Mouse (Mus musculus) forebrain, embryonic 12.5 days (tissue): ENCODE results near the gene Klk1b5. TPM values are rescaled to one million over a fixed set of nuclear protein-coding genes. Genes with fewer than 3 reads are reported as not detected.
"Not testable (repeated sequence)": the region's sequence is repeated elsewhere in the genome, so short reads cannot be mapped to it uniquely, and the experiment has no call there.

Source experiments
- ATAC-seq: fragments of 200-750 bp; cut with Nextera tagmentation; 2 replicates; pipeline ENCODE4 v1.8.0; 2017; ENCODE audit warnings: moderate TSS enrichment; ENCODE audit not compliant: low FRiP score
- H3K27ac ChIP-seq: fragments of 300-500 bp; sonication (generic); 2 replicates; pipeline ENCODE4 v1.5.1; 2016; ENCODE audit warnings: mild to moderate bottlenecking
- H3K27me3 ChIP-seq: fragments of 300-500 bp; sonication (generic); 2 replicates; pipeline ENCODE4 v1.6.1; 2016; ENCODE audit warnings: mild to moderate bottlenecking
- H3K36me3 ChIP-seq: fragments of 300-500 bp; sonication (generic); replicated peaks from 2 replicates; pipeline ENCODE4 v1.6.1; 2016; ENCODE audit warnings: mild to moderate bottlenecking
- H3K4me1 ChIP-seq: fragments of 300-500 bp; sonication (generic); 2 replicates; pipeline ENCODE4 v1.6.1; 2016
- H3K4me2 ChIP-seq: fragments of 300-500 bp; sonication (generic); 2 replicates; pipeline ENCODE4 v1.6.1; 2016; ENCODE audit warnings: mild to moderate bottlenecking, moderate library complexity
- H3K4me3 ChIP-seq: fragments of 300-500 bp; sonication (generic); replicated peaks from 2 replicates; pipeline ENCODE4 v1.5.1; 2016; ENCODE audit warnings: mild to moderate bottlenecking
- H3K9ac ChIP-seq: fragments of 300-500 bp; sonication (generic); 2 replicates; pipeline ENCODE4 v1.6.1; 2016; ENCODE audit warnings: mild to moderate bottlenecking
- H3K9me3 ChIP-seq: fragments of 300-500 bp; sonication (generic); 2 replicates; pipeline ENCODE4 v1.6.1; 2016
- WGBS: fragments of 180-500 bp; shearing (Covaris S2); methylation state at CpG from one replicate; pipeline ENCODE4 v1.1.7; 2016; 5-methylcytosine and 5-hydroxymethylcytosine counted together
- polyA plus RNA-seq: library from polyadenylated mRNA; unstranded; fragments of >200 nt; fragmentation: Nextera tagmentation; extraction: Ambion mirVana; gene quantifications from 2 replicates; pipeline ENCODE4 v1.2.1, GENCODE M21; 2016

Gene Klk1b5
- polyA plus RNA-seq, 1 experiment from 2014 or later: not detected

DNA sequence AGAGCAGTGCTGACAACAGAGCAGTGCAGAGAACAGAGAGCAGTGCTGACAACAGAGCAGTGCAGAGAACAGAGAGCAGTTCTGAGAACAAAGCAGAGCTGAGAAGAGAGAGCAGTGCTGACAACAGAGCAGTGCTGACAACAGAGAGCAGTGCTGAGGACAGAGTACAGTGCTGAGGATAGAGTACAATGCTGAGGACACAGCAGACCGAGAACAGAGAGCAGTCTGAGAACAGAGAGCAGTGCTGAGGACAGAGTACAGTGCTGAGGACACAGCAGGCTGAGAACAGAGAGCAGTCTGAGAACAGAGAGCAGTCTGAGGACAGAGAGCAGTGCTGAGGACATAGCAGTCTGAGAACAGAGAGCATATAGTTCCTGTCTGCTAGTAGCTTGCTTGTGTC, 25.0 kb downstream of the Klk1b5 start:
- Histone ChIP-seq H3K27me3 (no peaks in the 10 kb centered on the region), H3K9me3 (no peaks in the 10 kb centered on the region), H3K27ac (no peak overlapping the region), H3K36me3 (no peaks in the 10 kb centered on the region), H3K4me1 (peaks cover 7% of the 10 kb centered on the region), H3K4me3 (no peak overlapping the region), H3K4me2 (no peak overlapping the region), H3K9ac (no peak overlapping the region)
- ATAC-seq: no peak
- WGBS: 52% methylated on average over 1 of the region's 1 CpGs

- WGBS: 71% methylated on average over 2 of the region's 2 CpGs
- no peak overlapping the region for H3K4me2 ChIP-seq
Measured at GRCm38 (mm10) chr7:44241163-44241562, 25.4 kb downstream of the Klk1b5 start.

GRCm38 (mm10) chr7:44244080-44244479, 28.3 kb downstream of the Klk1b5 start:
- H3K27ac ChIP-seq: no peak overlapping the region
- peaks cover 13% of the 10 kb centered on the region for H3K36me3 ChIP-seq
- no peak overlapping the region for H3K4me2 ChIP-seq
- WGBS: 73% methylated on average over 1 of the region's 1 CpGs
- no peak overlapping the region for H3K9ac ChIP-seq
- no peak for ATAC-seq
- peaks cover 23% of the 10 kb centered on the region for H3K4me1 ChIP-seq
- H3K9me3 ChIP-seq: no peaks in the 10 kb centered on the region
- H3K27me3 ChIP-seq: no peaks in the 10 kb centered on the region
- H3K4me3 ChIP-seq: no peak overlapping the region

More at GRCm38 (mm10) chr7:44241163-44241562, 25.4 kb downstream of the Klk1b5 start:
- Histone ChIP-seq H3K9me3 (no peaks in the 10 kb centered on the region), H3K4me3 (no peak overlapping the region), H3K27me3 (no peaks in the 10 kb centered on the region), H3K4me1 (peaks cover 8% of the 10 kb centered on the region), H3K9ac (no peak overlapping the region), H3K36me3 (no peaks in the 10 kb centered on the region), H3K27ac (no peak overlapping the region)
- no peak for ATAC-seq

GRCm38 (mm10) chr7:44246055-44246983, 30.6 kb downstream of the Klk1b5 start, which contains the start of the genes 1700028J19Rik and 2410002F23Rik:
1700028J19Rik (minus strand) TSS chr7:44246695.
2410002F23Rik (plus strand) TSS chr7:44246722.
- under 1% methylated on average over 62 of the region's 62 CpGs for WGBS
- peak within 1 kb of the TSS; percentile 91 for H3K27ac ChIP-seq
- no peaks in the 10 kb centered on the region for H3K27me3 ChIP-seq
- no peaks in the 10 kb centered on the region for H3K9me3 ChIP-seq
- H3K9ac ChIP-seq: peak within 1 kb of the TSS; percentile 93
- peak within 1 kb of the TSS; percentile 82 for H3K4me2 ChIP-seq
- peak; percentile 89 for ATAC-seq
- H3K36me3 ChIP-seq: peaks cover 34% of the 10 kb centered on the region
- H3K4me1 ChIP-seq: peaks cover 26% of the 10 kb centered on the region
- H3K4me3 ChIP-seq: peak within 1 kb of the TSS; percentile 87

- under 1% methylated on average over 23 of the region's 23 CpGs for WGBS
- ATAC-seq: peak; percentile 20
Measured at GRCm38 (mm10) chr7:44246984-44247470, 31.3 kb downstream of the Klk1b5 start.

DNA sequence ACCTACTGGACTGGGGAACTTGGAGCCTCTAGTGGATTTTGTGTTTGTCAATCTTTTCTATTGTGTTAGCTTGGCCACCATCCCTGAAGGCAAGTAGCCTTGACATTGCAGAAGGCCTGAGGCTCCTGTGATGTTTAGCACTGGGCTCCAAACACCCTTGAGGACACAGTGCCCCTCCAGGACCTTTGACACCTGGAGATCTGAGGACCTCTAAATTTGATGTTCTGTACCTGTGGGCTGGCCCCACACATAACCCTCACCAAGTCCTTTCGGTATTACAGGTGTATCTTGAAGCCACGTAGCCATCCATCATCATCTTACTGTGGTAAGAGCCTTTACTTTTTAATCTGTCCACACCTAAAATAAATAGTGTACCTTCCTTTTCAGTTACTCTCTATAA, 32.2 kb downstream of the Klk1b5 start:
- no peak for ATAC-seq
- Histone ChIP-seq H3K4me3 (peak overlapping the region; percentile 87), H3K27me3 (no peaks in the 10 kb centered on the region), H3K9me3 (no peaks in the 10 kb centered on the region), H3K4me2 (peak overlapping the region; percentile 82), H3K27ac (no peak overlapping the region), H3K4me1 (peaks cover 26% of the 10 kb centered on the region), H3K9ac (peak overlapping the region; percentile 93), H3K36me3 (peaks cover 47% of the 10 kb centered on the region)
- WGBS: 94% methylated on average over 2 of the region's 2 CpGs

More at GRCm38 (mm10) chr7:44246984-44247470, 31.3 kb downstream of the Klk1b5 start:
- H3K36me3 ChIP-seq: peaks cover 38% of the 10 kb centered on the region
- H3K4me2 ChIP-seq: peak overlapping the region; percentile 82
- H3K9ac ChIP-seq: peak overlapping the region; percentile 93
- H3K4me1 ChIP-seq: peaks cover 26% of the 10 kb centered on the region
- no peaks in the 10 kb centered on the region for H3K9me3 ChIP-seq
- no peaks in the 10 kb centered on the region for H3K27me3 ChIP-seq
- peak overlapping the region; percentile 87 for H3K4me3 ChIP-seq
- peak overlapping the region; percentile 91 for H3K27ac ChIP-seq

DNA sequence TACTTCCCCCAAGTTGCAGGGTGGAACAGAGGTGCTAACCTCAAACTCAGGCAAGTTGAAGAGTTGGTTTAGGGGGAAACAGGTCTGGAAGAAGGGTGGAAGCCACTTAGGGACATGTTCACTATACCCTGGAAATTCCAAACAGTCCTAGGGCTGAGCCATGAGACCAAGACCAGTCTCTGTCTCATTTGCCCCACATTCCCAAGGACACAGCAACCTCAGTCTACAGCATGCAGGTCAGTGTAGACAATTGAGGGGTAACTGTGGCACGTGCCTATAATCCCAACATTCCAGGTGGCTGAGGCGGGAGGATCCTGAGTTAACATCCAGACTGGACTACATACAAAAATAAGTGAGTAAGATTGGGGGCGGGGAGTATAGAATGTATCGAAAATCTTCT, 33.5 kb downstream of the Klk1b5 start:
- no peak for ATAC-seq
- Histone ChIP-seq H3K4me2 (no peak overlapping the region), H3K4me1 (peaks cover 26% of the 10 kb centered on the region), H3K9ac (no peak overlapping the region), H3K9me3 (no peaks in the 10 kb centered on the region), H3K27ac (no peak overlapping the region), H3K4me3 (no peak overlapping the region), H3K27me3 (no peaks in the 10 kb centered on the region), H3K36me3 (peaks cover 60% of the 10 kb centered on the region)
- WGBS: 91% methylated on average over 4 of the region's 4 CpGs

- ATAC-seq, H3K4me3 ChIP-seq, H3K27me3 ChIP-seq, H3K9ac ChIP-seq, H3K4me2 ChIP-seq, H3K27ac ChIP-seq, H3K9me3 ChIP-seq: not testable (repeated sequence)
- peaks cover 70% of the 10 kb centered on the region for H3K36me3 ChIP-seq
- 88% methylated on average over 17 of the region's 17 CpGs for WGBS
- peaks cover 18% of the 10 kb centered on the region for H3K4me1 ChIP-seq
Measured at GRCm38 (mm10) chr7:44250732-44251275, 35.1 kb downstream of the Klk1b5 start.

DNA sequence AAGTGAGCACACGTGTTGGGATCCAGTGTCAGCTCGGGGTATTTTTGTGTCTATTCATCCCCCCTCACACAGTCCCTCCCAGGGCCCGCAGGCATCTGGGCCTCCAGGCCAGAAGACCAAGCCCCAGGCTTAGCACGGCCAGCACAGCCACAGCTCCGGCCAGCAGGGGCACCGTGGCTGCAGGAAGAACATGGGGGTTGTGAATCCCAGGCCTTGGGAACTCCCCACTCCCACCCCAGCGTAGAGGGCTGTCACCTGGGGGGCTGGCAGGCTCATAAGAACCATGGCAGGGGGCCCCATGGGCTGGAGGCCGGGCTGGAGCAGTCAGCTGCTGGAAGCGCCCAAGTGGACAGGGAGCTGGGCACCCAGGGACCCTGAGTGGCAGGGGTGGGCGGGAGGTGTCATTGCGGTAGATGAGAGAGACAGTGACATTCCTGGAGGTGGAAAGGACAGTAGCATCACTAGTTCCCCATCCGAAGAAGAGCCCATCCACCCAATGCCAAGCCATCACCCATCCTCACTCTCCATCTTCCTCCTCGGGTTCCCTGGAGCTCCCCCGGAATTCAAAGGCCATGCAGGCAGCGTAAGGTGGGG, 37.4 kb downstream of the Klk1b5 start:
- H3K36me3 ChIP-seq: peaks cover 67% of the 10 kb centered on the region
- peaks cover 9% of the 10 kb centered on the region for H3K4me1 ChIP-seq
- H3K27me3 ChIP-seq: no peaks in the 10 kb centered on the region
- H3K9ac ChIP-seq: no peak overlapping the region
- no peak overlapping the region for H3K4me3 ChIP-seq
- H3K27ac ChIP-seq: 0 out of 2 replicates have a peak overlapping the region, but pooled peaks have one; percentile 2
- no peaks in the 10 kb centered on the region for H3K9me3 ChIP-seq
- H3K4me2 ChIP-seq: no peak overlapping the region
- ATAC-seq: no peak
- 71% methylated on average over 15 of the region's 15 CpGs for WGBS

- 90% methylated on average over 6 of the region's 6 CpGs for WGBS
- peaks cover 49% of the 10 kb centered on the region for H3K36me3 ChIP-seq
Measured at GRCm38 (mm10) chr7:44254930-44255329, 39.2 kb downstream of the Klk1b5 start.

GRCm38 (mm10) chr7:44257278-44257677, 41.5 kb downstream of the Klk1b5 start, which contains the start of gene Acp4:
Acp4 (minus strand) TSS chr7:44257378.
- Histone ChIP-seq H3K9ac (no peak within 1 kb of the TSS), H3K36me3 (peaks cover 29% of the 10 kb centered on the region), H3K4me2 (no peak within 1 kb of the TSS), H3K4me1 (no peaks in the 10 kb centered on the region), H3K4me3 (no peak within 1 kb of the TSS), H3K27me3 (peaks cover 10% of the 10 kb centered on the region; the same call in 1 of the 2 replicates), H3K27ac (no peak within 1 kb of the TSS), H3K9me3 (no peaks in the 10 kb centered on the region)
- WGBS: 83% methylated on average over 4 of the region's 4 CpGs
- no peak for ATAC-seq

More at GRCm38 (mm10) chr7:44254930-44255329, 39.2 kb downstream of the Klk1b5 start:
- no peak overlapping the region for H3K9ac ChIP-seq
- no peaks in the 10 kb centered on the region for H3K4me1 ChIP-seq
- ATAC-seq: no peak
- H3K27me3 ChIP-seq: no peaks in the 10 kb centered on the region
- no peak overlapping the region for H3K4me3 ChIP-seq
- H3K27ac ChIP-seq: no peak overlapping the region
- H3K4me2 ChIP-seq: no peak overlapping the region
- H3K9me3 ChIP-seq: no peaks in the 10 kb centered on the region

- H3K27me3 ChIP-seq: peaks cover 26% of the 10 kb centered on the region
- no peak overlapping the region for H3K9ac ChIP-seq
- no peak overlapping the region for H3K4me2 ChIP-seq
- no peaks in the 10 kb centered on the region for H3K36me3 ChIP-seq
- WGBS: 71% methylated on average over 6 of the region's 6 CpGs
- H3K27ac ChIP-seq: no peak overlapping the region
- H3K9me3 ChIP-seq: no peaks in the 10 kb centered on the region
- ATAC-seq: no peak
- H3K4me1 ChIP-seq: peaks cover 7% of the 10 kb centered on the region
- no peak overlapping the region for H3K4me3 ChIP-seq
Measured at GRCm38 (mm10) chr7:44260410-44260809, 44.7 kb downstream of the Klk1b5 start.
